Mouse (Mus musculus): ENCODE measurements around the gene Fam81a. TPM values are rescaled to one million over a fixed set of nuclear protein-coding genes. Genes with fewer than 3 reads are reported as not detected.

Gene Fam81a
- polyA plus RNA-seq, 1 experiment from 2014 or later = 10.0 TPM

- H3K27me3 ChIP-seq = no peaks in the 10 kb centered on the region
- no peak overlapping the region for H3K4me3 ChIP-seq
- H3K9ac ChIP-seq = no peak overlapping the region
- H3K9me3 ChIP-seq = no peaks in the 10 kb centered on the region
- H3K4me1 ChIP-seq (replicated peaks) = peaks cover 1% of the 10 kb centered on the region; the same call in 1 of the 2 replicates
- no peak for ATAC-seq (ENCODE audit: low FRiP score)
- H3K4me2 ChIP-seq = no peak overlapping the region
- no peak overlapping the region for H3K27ac ChIP-seq
- no peaks in the 10 kb centered on the region for H3K36me3 ChIP-seq
- WGBS = 75% methylated on average over 2 of the region's 2 CpGs
Observed at GRCm38 (mm10) chr9:70080976-70081375, 61.4 kb downstream of the Fam81a start.

- ATAC-seq (ENCODE audit: low FRiP score) = no peak
- no peaks in the 10 kb centered on the region for H3K27me3 ChIP-seq
- no peak overlapping the region for H3K4me2 ChIP-seq
- H3K36me3 ChIP-seq = no peaks in the 10 kb centered on the region
- H3K4me3 ChIP-seq = no peak overlapping the region
- H3K9me3 ChIP-seq = no peaks in the 10 kb centered on the region
- WGBS = 89% methylated on average over 9 of the region's 9 CpGs
- no peak overlapping the region for H3K27ac ChIP-seq
- no peaks in the 10 kb centered on the region for H3K4me1 ChIP-seq (replicated peaks)
- H3K9ac ChIP-seq = no peak overlapping the region
Observed at GRCm38 (mm10) chr9:70080027-70080800, 62.1 kb downstream of the Fam81a start.

GRCm38 (mm10) chr9:70078034-70078433 lies 64.3 kb downstream of the Fam81a start:
- Histone ChIP-seq H3K27ac (no peak overlapping the region), H3K9ac (no peak overlapping the region), H3K4me1 (replicated peaks) (no peaks in the 10 kb centered on the region), H3K4me2 (no peak overlapping the region), H3K9me3 (no peaks in the 10 kb centered on the region), H3K27me3 (no peaks in the 10 kb centered on the region), H3K36me3 (no peaks in the 10 kb centered on the region), H3K4me3 (no peak overlapping the region)
- no peak for ATAC-seq (ENCODE audit: low FRiP score)
- WGBS = 94% methylated on average over 3 of the region's 3 CpGs

GRCm38 (mm10) chr9:70077170-70077569 lies 65.2 kb downstream of the Fam81a start:
- no peaks in the 10 kb centered on the region for H3K27me3 ChIP-seq
- no peaks in the 10 kb centered on the region for H3K4me1 ChIP-seq (replicated peaks)
- no peaks in the 10 kb centered on the region for H3K9me3 ChIP-seq
- H3K9ac ChIP-seq = no peak overlapping the region
- no peak overlapping the region for H3K27ac ChIP-seq
- 66% methylated on average over 7 of the region's 7 CpGs for WGBS
- ATAC-seq (ENCODE audit: low FRiP score) = no peak
- no peaks in the 10 kb centered on the region for H3K36me3 ChIP-seq
- H3K4me2 ChIP-seq = no peak overlapping the region
- H3K4me3 ChIP-seq = no peak overlapping the region

- 88% methylated on average over 8 of the region's 8 CpGs for WGBS
- Histone ChIP-seq H3K9ac (no peak overlapping the region), H3K27me3 (no peaks in the 10 kb centered on the region), H3K4me3 (no peak overlapping the region), H3K36me3 (no peaks in the 10 kb centered on the region), H3K4me2 (no peak overlapping the region), H3K9me3 (no peaks in the 10 kb centered on the region), H3K27ac (no peak overlapping the region), H3K4me1 (replicated peaks) (peaks cover 8% of the 10 kb centered on the region; the same call in 1 of the 2 replicates)
- no peak for ATAC-seq (ENCODE audit: low FRiP score)
Observed at GRCm38 (mm10) chr9:70072387-70072786, 70.0 kb downstream of the Fam81a start.

- no peaks in the 10 kb centered on the region for H3K27me3 ChIP-seq
- no peak overlapping the region for H3K9ac ChIP-seq
- H3K4me1 ChIP-seq (replicated peaks) = peaks cover 8% of the 10 kb centered on the region; the same call in 1 of the 2 replicates
- WGBS = 51% methylated on average over 8 of the region's 8 CpGs
- no peaks in the 10 kb centered on the region for H3K9me3 ChIP-seq
- H3K4me3 ChIP-seq = no peak overlapping the region
- no peak for ATAC-seq (ENCODE audit: low FRiP score)
- no peak overlapping the region for H3K27ac ChIP-seq
- H3K4me2 ChIP-seq = no peak overlapping the region
- no peaks in the 10 kb centered on the region for H3K36me3 ChIP-seq
Observed at GRCm38 (mm10) chr9:70069961-70070435, 72.4 kb downstream of the Fam81a start.

GRCm38 (mm10) chr9:70067497-70067896 lies 74.9 kb downstream of the Fam81a start:
- Histone ChIP-seq H3K27ac (no peak overlapping the region), H3K9ac (no peak overlapping the region), H3K27me3 (no peaks in the 10 kb centered on the region), H3K4me3 (no peak overlapping the region), H3K36me3 (no peaks in the 10 kb centered on the region), H3K4me2 (no peak overlapping the region), H3K9me3 (no peaks in the 10 kb centered on the region), H3K4me1 (replicated peaks) (peaks cover 8% of the 10 kb centered on the region; the same call in 1 of the 2 replicates)
- ATAC-seq (ENCODE audit: low FRiP score) = no peak
- 93% methylated on average over 3 of the region's 3 CpGs for WGBS

GRCm38 (mm10) chr9:70062012-70062411 lies 80.3 kb downstream of the Fam81a start:
- Histone ChIP-seq H3K27me3 (no peaks in the 10 kb centered on the region), H3K9ac (no peak overlapping the region), H3K9me3 (no peaks in the 10 kb centered on the region), H3K27ac (no peak overlapping the region), H3K4me2 (no peak overlapping the region), H3K36me3 (no peaks in the 10 kb centered on the region), H3K4me3 (no peak overlapping the region), H3K4me1 (replicated peaks) (no peaks in the 10 kb centered on the region)
- ATAC-seq (ENCODE audit: low FRiP score) = no peak
- 90% methylated on average over 3 of the region's 3 CpGs for WGBS

- 55% methylated on average over 3 of the region's 3 CpGs for whole genome bisulfite sequencing
- Histone ChIP-seq H3K9ac (no peak overlapping the region), H3K4me3 (no peak overlapping the region), H3K4me1 (replicated peaks) (peaks cover 3% of the 10 kb centered on the region; the same call in 1 of the 2 replicates), H3K4me2 (no peak overlapping the region), H3K36me3 (no peaks in the 10 kb centered on the region), H3K27me3 (no peaks in the 10 kb centered on the region), H3K27ac (no peak overlapping the region), H3K9me3 (no peaks in the 10 kb centered on the region)
- ATAC-seq (ENCODE audit: low FRiP score) = no peak
Observed at GRCm38 (mm10) chr9:70053411-70053810, 88.9 kb downstream of the Fam81a start.

- WGBS = 48% methylated on average over 3 of the region's 3 CpGs
- peaks cover 3% of the 10 kb centered on the region; the same call in 1 of the 2 replicates for H3K4me1 ChIP-seq (replicated peaks)
- H3K36me3 ChIP-seq = no peaks in the 10 kb centered on the region
- no peak overlapping the region for H3K4me2 ChIP-seq
- H3K4me3 ChIP-seq = no peak overlapping the region
- ATAC-seq (ENCODE audit: low FRiP score) = no peak
- H3K27ac ChIP-seq = no peak overlapping the region
- no peaks in the 10 kb centered on the region for H3K27me3 ChIP-seq
- no peak overlapping the region for H3K9ac ChIP-seq
- no peaks in the 10 kb centered on the region for H3K9me3 ChIP-seq
Observed at GRCm38 (mm10) chr9:70052730-70053129, 89.6 kb downstream of the Fam81a start.

- Histone ChIP-seq H3K9ac (no peak overlapping the region), H3K27me3 (no peaks in the 10 kb centered on the region), H3K4me3 (no peak overlapping the region), H3K9me3 (no peaks in the 10 kb centered on the region), H3K4me2 (no peak overlapping the region), H3K27ac (no peak overlapping the region), H3K36me3 (no peaks in the 10 kb centered on the region), H3K4me1 (replicated peaks) (peaks cover 3% of the 10 kb centered on the region; the same call in 1 of the 2 replicates)
- 52% methylated on average over 8 of the region's 8 CpGs for WGBS
- no peak for ATAC-seq (ENCODE audit: low FRiP score)
Observed at GRCm38 (mm10) chr9:70049839-70050238, 92.5 kb downstream of the Fam81a start.

- no peaks in the 10 kb centered on the region for H3K36me3 ChIP-seq
- H3K9ac ChIP-seq = no peak overlapping the region
- H3K4me3 ChIP-seq = no peak overlapping the region
- 38% methylated on average over 3 of the region's 3 CpGs for WGBS
- no peaks in the 10 kb centered on the region for H3K27me3 ChIP-seq
- H3K4me1 ChIP-seq (replicated peaks) = peaks cover 3% of the 10 kb centered on the region; the same call in 1 of the 2 replicates
- no peak overlapping the region for H3K4me2 ChIP-seq
- H3K27ac ChIP-seq = no peak overlapping the region
- ATAC-seq (ENCODE audit: low FRiP score) = no peak
- no peaks in the 10 kb centered on the region for H3K9me3 ChIP-seq
Observed at GRCm38 (mm10) chr9:70049416-70049783, 93.0 kb downstream of the Fam81a start.
